Mouse (Mus musculus) lung, postnatal 36 days (tissue): ENCODE measurements around the gene Osbpl11.

Source experiments
- DNase-seq: peaks from one replicate; pipeline ENCODE4 v3.0.0; 2022; ENCODE audit warnings: mixed read lengths

Osbpl11 gene

DNA sequence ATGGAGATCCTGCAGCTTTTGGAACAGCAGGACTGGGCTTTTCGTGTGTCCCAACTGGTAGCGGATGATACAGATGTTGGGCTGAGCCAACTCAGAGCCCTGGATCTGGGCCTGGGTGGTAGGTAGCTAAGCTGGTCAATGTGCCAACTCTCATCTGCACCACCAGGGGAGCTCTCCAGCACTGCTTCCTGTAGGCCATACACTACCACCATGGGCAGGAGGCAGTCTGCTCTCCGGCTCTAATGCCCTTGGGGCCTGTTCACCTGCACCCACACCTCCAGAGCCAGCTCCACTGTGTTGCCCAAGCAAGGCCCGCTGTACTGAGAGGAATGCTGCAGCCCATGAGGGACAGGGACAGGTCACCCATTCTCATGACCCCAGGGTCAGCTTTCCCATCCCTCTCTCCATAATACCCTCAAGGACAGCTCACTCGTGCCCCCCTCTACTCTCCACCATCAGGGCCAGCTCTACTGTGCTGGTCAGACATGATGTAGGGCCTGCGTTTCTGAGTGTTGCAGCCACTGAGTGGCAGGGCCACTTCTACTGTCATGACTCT is 59.3 kb downstream of the Osbpl11 start:
- peak; percentile 13 for DNase-seq

GRCm38 (mm10) chr16:33244933-33245470 is 60.1 kb downstream of the Osbpl11 start:
- DNase-seq: no peak

- no peak for DNase-seq
These were observed 61.7 kb downstream of the Osbpl11 start for GRCm38 (mm10) chr16:33246526-33246925.

- no peak for DNase-seq
These were observed 62.1 kb downstream of the Osbpl11 start for GRCm38 (mm10) chr16:33247006-33247405.

GRCm38 (mm10) chr16:33250651-33251120 is 65.8 kb downstream of the Osbpl11 start:
- DNase-seq: peak; percentile 66

DNA sequence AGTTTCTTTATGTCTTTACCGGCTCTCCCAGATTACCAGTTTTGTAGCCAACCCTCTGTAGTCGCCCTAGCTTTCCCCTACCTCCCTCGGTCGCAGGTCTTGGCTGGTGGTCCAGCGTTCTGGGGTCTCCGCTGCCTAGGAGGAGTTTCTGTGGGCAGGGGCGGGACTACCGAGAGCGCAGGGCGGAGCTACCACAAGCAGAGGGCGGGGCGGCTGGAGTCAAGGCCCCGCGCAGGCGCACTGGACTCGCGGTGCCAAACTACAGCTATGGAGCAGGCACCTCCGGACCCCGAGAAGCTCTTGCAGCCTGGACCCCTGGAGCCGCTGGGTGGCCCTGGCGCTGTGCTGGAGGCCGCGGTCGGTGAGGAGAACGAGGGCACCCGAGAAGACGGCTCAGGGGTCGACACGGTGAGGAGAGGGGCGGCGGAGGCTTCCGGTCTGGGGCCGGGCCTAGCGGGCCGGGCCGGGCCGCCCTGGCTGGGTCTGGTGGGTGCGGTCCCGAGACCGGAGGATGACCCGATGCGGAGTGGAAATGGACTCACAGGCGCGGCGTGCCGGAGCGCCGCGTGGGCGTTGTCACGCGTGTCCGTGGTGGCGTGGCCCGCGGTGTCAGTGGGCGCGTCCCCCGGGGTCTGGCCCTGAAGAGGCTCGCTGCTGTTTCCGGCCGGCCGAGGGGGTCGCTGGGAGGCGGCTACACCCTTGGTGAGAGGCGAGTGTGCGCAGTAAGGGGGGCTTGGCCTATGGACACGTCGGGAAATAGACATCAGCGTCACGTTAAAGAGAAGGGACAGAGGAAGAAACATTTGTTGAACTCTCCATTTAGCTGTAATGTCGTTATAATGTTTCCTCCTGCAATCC is 66.6 kb downstream of the Osbpl11 start, which contains the start of gene Snx4:
Snx4 (plus strand) TSS at position 249 of the 858 bp plus-strand sequence.
- DNase-seq: peak; percentile 96

DNA sequence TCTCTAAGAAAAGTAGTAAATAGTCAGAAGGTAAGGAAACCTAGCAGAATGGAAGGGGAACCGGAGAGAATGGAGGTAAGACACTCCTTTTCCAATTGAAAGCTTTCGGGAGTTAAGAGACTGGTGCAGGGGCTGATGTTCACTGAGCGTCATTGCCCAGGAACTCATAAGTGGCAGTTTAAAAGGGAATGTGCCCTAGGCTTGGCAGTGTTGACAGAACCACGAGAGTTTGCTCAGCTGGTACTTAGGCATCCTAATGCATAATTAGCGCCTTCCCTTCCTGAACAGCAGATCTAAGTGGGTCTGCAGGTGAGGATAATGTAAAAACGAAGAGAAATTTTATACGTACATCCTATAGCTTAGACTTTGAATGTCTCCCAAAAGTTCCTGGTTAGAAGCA is 70.7 kb downstream of the Osbpl11 start:
- DNase-seq: peak; percentile 80

- DNase-seq: peak; percentile 35
These were observed 73.7 kb downstream of the Osbpl11 start for GRCm38 (mm10) chr16:33258530-33258929.

DNA sequence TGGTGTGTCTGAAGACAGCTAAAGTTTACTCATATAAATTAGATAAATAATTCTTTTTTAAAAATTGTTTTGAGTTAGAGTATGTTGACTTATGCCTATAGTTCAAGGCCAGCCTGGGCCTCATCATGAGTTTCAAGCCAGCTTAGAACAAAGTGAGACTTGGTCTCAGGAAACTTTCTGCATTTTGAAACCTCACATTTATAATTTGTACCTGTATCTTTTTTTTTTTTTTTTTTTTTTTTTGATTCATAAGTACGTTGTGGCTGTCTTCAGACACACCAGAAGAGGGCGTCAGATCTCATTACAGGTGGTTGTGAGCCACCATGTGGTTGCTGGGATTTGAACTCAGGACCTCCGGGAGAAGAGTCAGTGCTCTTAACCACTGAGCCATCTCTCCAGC is 75.0 kb downstream of the Osbpl11 start:
- no peak for DNase-seq

GRCm38 (mm10) chr16:33260825-33261224 is 76.0 kb downstream of the Osbpl11 start:
- DNase-seq: no peak

DNA sequence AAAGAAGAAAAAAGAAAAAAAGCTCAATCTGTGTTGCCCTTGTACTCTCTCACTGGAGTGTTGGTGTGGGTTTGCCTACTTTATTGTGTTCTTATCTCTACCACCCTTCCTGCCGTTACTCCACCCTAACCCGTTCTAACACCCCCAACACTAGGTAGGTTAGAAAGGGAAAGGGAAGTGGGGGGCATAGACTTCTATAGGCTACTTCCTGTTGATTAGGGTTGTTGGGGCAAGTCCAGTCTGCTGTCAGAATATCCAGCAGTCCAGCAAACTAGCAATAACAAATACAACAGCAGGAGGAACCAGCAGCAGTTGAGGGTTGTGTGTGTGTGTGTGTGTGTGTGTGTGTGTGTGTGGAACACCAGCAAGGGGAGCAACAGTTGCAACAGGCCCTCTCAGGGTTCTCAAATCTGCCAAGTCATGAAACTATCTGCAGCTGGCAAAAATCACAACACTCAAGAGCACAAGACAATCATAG is 76.8 kb downstream of the Osbpl11 start:
- peak; percentile 55 for DNase-seq

GRCm38 (mm10) chr16:33262096-33262495 is 77.2 kb downstream of the Osbpl11 start:
- no peak for DNase-seq

- DNase-seq: no peak
These were observed 82.9 kb downstream of the Osbpl11 start for GRCm38 (mm10) chr16:33267616-33268253.

DNA sequence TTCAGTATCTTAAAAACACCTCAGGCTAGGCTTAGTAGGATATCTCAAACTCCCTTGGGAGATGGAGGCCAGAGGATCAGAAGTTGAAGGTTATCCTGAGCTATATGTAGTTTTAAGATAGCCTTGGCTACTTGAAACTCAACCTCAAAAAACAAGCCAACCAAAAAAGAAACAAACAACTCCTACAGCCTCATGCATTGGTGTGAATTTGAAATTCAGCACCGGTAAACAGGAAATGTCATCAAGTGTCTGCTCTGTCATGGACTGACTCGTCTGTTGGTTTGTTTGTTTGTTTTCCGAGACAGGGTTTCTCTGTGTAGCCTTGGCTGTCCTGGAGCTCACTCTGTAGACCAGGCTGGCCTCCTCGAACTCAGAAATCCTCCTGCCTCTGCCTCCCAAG is 87.0 kb downstream of the Osbpl11 start:
- DNase-seq: no peak

- DNase-seq: no peak
These were observed 98.2 kb downstream of the Osbpl11 start for GRCm38 (mm10) chr16:33283079-33283478.

DNA sequence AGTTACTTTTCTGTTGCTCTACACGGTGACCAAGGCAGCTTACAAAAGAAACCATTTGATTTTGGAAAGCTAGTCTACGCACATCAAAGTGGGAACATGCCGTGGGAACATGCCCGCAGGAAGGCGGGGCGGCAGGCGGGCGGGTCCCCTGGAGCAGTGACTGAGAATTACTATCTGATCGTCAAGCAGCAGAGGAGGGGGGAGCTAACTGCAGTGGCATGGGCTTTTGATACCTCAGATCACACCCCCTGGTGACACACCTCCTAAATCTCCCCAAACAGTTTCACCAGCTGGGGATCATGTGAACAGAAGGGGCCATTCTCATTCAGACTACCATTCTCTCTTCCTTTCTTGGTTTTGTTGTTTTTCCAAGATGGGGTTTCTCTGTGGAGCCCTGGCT is 103.7 kb downstream of the Osbpl11 start:
- no peak for DNase-seq

GRCm38 (mm10) chr16:33289981-33290380 is 105.1 kb downstream of the Osbpl11 start:
- DNase-seq: no peak

- no peak for DNase-seq
These were observed 107.4 kb downstream of the Osbpl11 start for GRCm38 (mm10) chr16:33292241-33292640.
